In genomic region chr17:57233038-57233437, GRCm38 (mm10) we compare ENCODE assay signal across 13 mouse cellular contexts. TPM values are rescaled to one million over a fixed set of nuclear protein-coding genes. Genes with fewer than 3 reads are reported as not detected.
A peak's percentile ranks its signal among the peaks of the same experiment; 100 is the strongest.
DNase-seq lines count a peak whose midpoint lies in the region; ATAC-seq and TF ChIP-seq lines count a peak whose summit lies in the region.
"Had no signal": no experiment of that assay in that cellular context is flagged by ENCODE, and none has a peak within 500 bp of the region (broad histone marks: within the 10 kb centered on the region; RNA-seq: fewer than 3 reads in every experiment).

No protein-coding gene starts in this region.

- peaks cover 28% of the 10 kb centered on the region for H3K36me3 ChIP-seq in intestine, embryonic 15.5 days
- peaks cover 24% of the 10 kb centered on the region for H3K36me3 ChIP-seq in kidney, postnatal 0 days (ENCODE audit: insufficient read depth, low read length)
- H3K36me3 ChIP-seq in liver, embryonic 16.5 days (ENCODE audit: control insufficient read depth, insufficient read depth), result peaks cover 16% of the 10 kb centered on the region
- H3K36me3 ChIP-seq in hindbrain, postnatal 0 days (ENCODE audit: insufficient read depth, low read length), result peaks cover 14% of the 10 kb centered on the region; the same call in 1 of the 2 replicates

- TF ChIP-seq CTCF in kidney, postnatal 0 days (IDR thresholded peaks at IDR 0.05; ENCODE audit: low read depth), result no peak
- TF ChIP-seq CTCF in hindbrain, postnatal 0 days (IDR thresholded peaks at IDR 0.05; ENCODE audit: low read depth), result no peak

- H3K4me1 ChIP-seq in intestine, embryonic 15.5 days (replicated peaks), result peaks cover 21% of the 10 kb centered on the region; the same call in 1 of the 2 replicates
- H3K4me1 ChIP-seq in kidney, postnatal 0 days (replicated peaks; ENCODE audit: insufficient read depth, low read length), result 0 out of 2 replicates have a peak, but pooled peaks cover 3% of the 10 kb centered on the region
- peaks cover 20% of the 10 kb centered on the region for H3K4me1 ChIP-seq in liver, embryonic 16.5 days (ENCODE audit: control insufficient read depth, low read depth, low read length)
- H3K4me1 ChIP-seq in hindbrain, postnatal 0 days (ENCODE audit: insufficient read depth, low read length), result no peaks in the 10 kb centered on the region

- no peaks in the 10 kb centered on the region for H3K9me3 ChIP-seq in intestine, embryonic 15.5 days
- no peaks in the 10 kb centered on the region for H3K9me3 ChIP-seq in kidney, postnatal 0 days (replicated peaks; ENCODE audit: low read length)
- no peaks in the 10 kb centered on the region for H3K9me3 ChIP-seq in liver, embryonic 16.5 days (replicated peaks; ENCODE audit: control insufficient read depth, low read length)
- no peaks in the 10 kb centered on the region for H3K9me3 ChIP-seq in hindbrain, postnatal 0 days (ENCODE audit: low read length)

- peak overlapping the region; percentile 68 for H3K27ac ChIP-seq in intestine, embryonic 15.5 days
- peak overlapping the region; percentile 87 for H3K27ac ChIP-seq in kidney, postnatal 0 days
- H3K27ac ChIP-seq in liver, embryonic 16.5 days (ENCODE audit: low read length), result peak overlapping the region; percentile 66
- no peak overlapping the region for H3K27ac ChIP-seq in hindbrain, postnatal 0 days

- peak; percentile 80 for ATAC-seq in intestine, embryonic 15.5 days
- peak; percentile 93 for ATAC-seq in kidney, postnatal 0 days (replicated peaks; ENCODE audit: low FRiP score, low read depth)
- peak; percentile 77 for ATAC-seq in liver, embryonic 16.5 days (ENCODE audit: low read depth)
- ATAC-seq in hindbrain, postnatal 0 days, result no peak
- no peak for ATAC-seq in cerebellum, adult (ENCODE audit: insufficient number of reproducible peaks, low FRiP score, low TSS enrichment)

- 20% methylated on average over 7 of the region's 7 CpGs for WGBS in intestine, embryonic 15.5 days
- 29% methylated on average over 7 of the region's 7 CpGs for WGBS in kidney, postnatal 0 days
- 48% methylated on average over 7 of the region's 7 CpGs for WGBS in liver, embryonic 16.5 days (ENCODE audit: insufficient replicate concordance)
- 47% methylated on average over 7 of the region's 7 CpGs for WGBS in hindbrain, postnatal 0 days

- peak overlapping the region; percentile 26 for H3K4me3 ChIP-seq in intestine, embryonic 15.5 days (replicated peaks)
- H3K4me3 ChIP-seq in kidney, postnatal 0 days (replicated peaks; ENCODE audit: low read depth, low read length), result 0 out of 2 replicates have a peak overlapping the region, but pooled peaks have one; percentile 14
- H3K4me3 ChIP-seq in liver, embryonic 16.5 days (ENCODE audit: low read depth, low read length), result peak overlapping the region; percentile 53
- H3K4me3 ChIP-seq in hindbrain, postnatal 0 days (ENCODE audit: low read length), result no peak overlapping the region
- H3K4me3 ChIP-seq: myocyte had no signal

- H3K9ac ChIP-seq in intestine, embryonic 15.5 days, result no peak overlapping the region
- no peak overlapping the region for H3K9ac ChIP-seq in kidney, postnatal 0 days (ENCODE audit: low read depth, low read length)
- no peak overlapping the region for H3K9ac ChIP-seq in liver, embryonic 16.5 days (ENCODE audit: low read depth, low read length)
- H3K9ac ChIP-seq in hindbrain, postnatal 0 days (replicated peaks; ENCODE audit: low read length), result no peak overlapping the region

- DNase-seq in adrenal gland, postnatal 36 days, result peak; percentile 20 to 45
- DNase-seq in adrenal gland, postnatal 25 days, result no peak
- DNase-seq in kidney, postnatal 0 days (ENCODE audit: low spot score), result peak; percentile 43
- no peak for DNase-seq in hindbrain, postnatal 0 days (ENCODE audit: low spot score)
- DNase-seq in cerebellum, postnatal 4 days (ENCODE audit: low spot score in 2 of 2), result no peak
- DNase-seq: cerebellum, adult 9-10 months had no signal

- peak overlapping the region; percentile 49 for H3K4me2 ChIP-seq in intestine, embryonic 15.5 days (replicated peaks)
- 0 out of 2 replicates have a peak overlapping the region, but pooled peaks have one; percentile 35 for H3K4me2 ChIP-seq in kidney, postnatal 0 days (ENCODE audit: low read length)
- 0 out of 2 replicates have a peak overlapping the region, but pooled peaks have one; percentile 15 for H3K4me2 ChIP-seq in liver, embryonic 16.5 days (ENCODE audit: low read depth, low read length)
- H3K4me2 ChIP-seq in hindbrain, postnatal 0 days (ENCODE audit: low read depth, low read length), result no peak overlapping the region
- H3K4me2 ChIP-seq: heart, embryonic 11.5 days had no signal

- H3K27me3 ChIP-seq in intestine, embryonic 15.5 days (replicated peaks), result no peaks in the 10 kb centered on the region
- H3K27me3 ChIP-seq in kidney, postnatal 0 days (ENCODE audit: insufficient read depth, low read length), result no peaks in the 10 kb centered on the region
- H3K27me3 ChIP-seq in liver, embryonic 16.5 days (ENCODE audit: control insufficient read depth, insufficient read depth, low read depth, low read length), result no peaks in the 10 kb centered on the region
- no peaks in the 10 kb centered on the region for H3K27me3 ChIP-seq in hindbrain, postnatal 0 days (ENCODE audit: insufficient read depth, low read length)

RNA-seq across cellular contexts. Expression of gene C3, which starts 5.1 kb away (rescaled TPM):
- 100 to 1,000 TPM; 231 to 623 TPM for total RNA-seq in adrenal gland, postnatal 36 days (2021)
- 280 and 456 TPM in 2 replicates for total RNA-seq in adrenal gland, postnatal 25 days (2021)
- polyA plus RNA-seq in intestine, embryonic 15.5 days (2015; fragmentation: Nextera tagmentation; extraction: Ambion mirVana), result 4.3 and 7.7 TPM in 2 replicates
- 2.0 and 2.9 TPM in 2 replicates for polyA plus RNA-seq in kidney, postnatal 0 days (2015; fragmentation: Nextera tagmentation; extraction: Ambion mirVana)
- polyA plus RNA-seq in liver, embryonic 16.5 days (2015; fragmentation: Nextera tagmentation; extraction: Ambion mirVana), result 494 and 609 TPM in 2 replicates
- 0.78 and 0.86 TPM in 2 replicates for total RNA-seq in hindbrain, postnatal 0 days (2014; rRNA removed)
- polyA plus RNA-seq in hindbrain, postnatal 0 days (2015; fragmentation: Nextera tagmentation; extraction: Ambion mirVana), result 1.8 and 2.5 TPM in 2 replicates

RNA-seq across cellular contexts. Expression of gene Gpr108, which starts 15.2 kb away (rescaled TPM):
- total RNA-seq in adrenal gland, postnatal 36 days (2021), result 10 to 100 TPM; 78.7 to 94.2 TPM
- total RNA-seq in adrenal gland, postnatal 25 days (2021), result 81.0 and 96.4 TPM in 2 replicates
- 32.6 and 34.7 TPM in 2 replicates for polyA plus RNA-seq in intestine, embryonic 15.5 days (2015; fragmentation: Nextera tagmentation; extraction: Ambion mirVana)
- 37.6 and 40.4 TPM in 2 replicates for polyA plus RNA-seq in kidney, postnatal 0 days (2015; fragmentation: Nextera tagmentation; extraction: Ambion mirVana)
- 11.4 and 12.6 TPM in 2 replicates for polyA plus RNA-seq in liver, embryonic 16.5 days (2015; fragmentation: Nextera tagmentation; extraction: Ambion mirVana)
- total RNA-seq in hindbrain, postnatal 0 days (2014; rRNA removed), result 19.6 and 21.3 TPM in 2 replicates
- 23.6 and 24.1 TPM in 2 replicates for polyA plus RNA-seq in hindbrain, postnatal 0 days (2015; fragmentation: Nextera tagmentation; extraction: Ambion mirVana)

RNA-seq across cellular contexts. Expression of gene Trip10, which starts 16.2 kb away (rescaled TPM):
- total RNA-seq in adrenal gland, postnatal 36 days (2021), result 10 to 100 TPM; 50.1 to 52.0 TPM
- total RNA-seq in adrenal gland, postnatal 25 days (2021), result 51.9 and 64.8 TPM in 2 replicates
- 45.2 and 46.1 TPM in 2 replicates for polyA plus RNA-seq in intestine, embryonic 15.5 days (2015; fragmentation: Nextera tagmentation; extraction: Ambion mirVana)
- 40.8 and 43.6 TPM in 2 replicates for polyA plus RNA-seq in kidney, postnatal 0 days (2015; fragmentation: Nextera tagmentation; extraction: Ambion mirVana)
- polyA plus RNA-seq in liver, embryonic 16.5 days (2015; fragmentation: Nextera tagmentation; extraction: Ambion mirVana), result 10.4 TPM in 2 replicates
- 8.5 TPM in 2 replicates for total RNA-seq in hindbrain, postnatal 0 days (2014; rRNA removed)
- polyA plus RNA-seq in hindbrain, postnatal 0 days (2015; fragmentation: Nextera tagmentation; extraction: Ambion mirVana), result 7.6 and 7.8 TPM in 2 replicates

RNA-seq across cellular contexts. Expression of gene Tnfsf14, which starts 39.1 kb away (rescaled TPM):
- under 1 TPM; 0.17 to 0.20 TPM for total RNA-seq in adrenal gland, postnatal 36 days (2021)
- total RNA-seq in adrenal gland, postnatal 25 days (2021), result not detected in 2 replicates
- polyA plus RNA-seq in intestine, embryonic 15.5 days (2015; fragmentation: Nextera tagmentation; extraction: Ambion mirVana), result 0.23 and 0.29 TPM in 2 replicates
- polyA plus RNA-seq in kidney, postnatal 0 days (2015; fragmentation: Nextera tagmentation; extraction: Ambion mirVana), result 0.08 and 0.09 TPM in 2 replicates
- polyA plus RNA-seq in liver, embryonic 16.5 days (2015; fragmentation: Nextera tagmentation; extraction: Ambion mirVana), result 1.3 and 1.4 TPM in 2 replicates
- total RNA-seq in hindbrain, postnatal 0 days (2014; rRNA removed), result not detected in 2 replicates
- not detected in 2 replicates for polyA plus RNA-seq in hindbrain, postnatal 0 days (2015; fragmentation: Nextera tagmentation; extraction: Ambion mirVana)
- total RNA-seq: layer of hippocampus, postnatal 14 days; MEL had no signal
- polyA plus RNA-seq: myocyte had no signal

RNA-seq across cellular contexts. Expression of gene Vav1, which starts 45.9 kb away (rescaled TPM):
- total RNA-seq in adrenal gland, postnatal 36 days (2021), result 1 to 10 TPM; 2.2 to 2.9 TPM
- 1.1 and 1.7 TPM in 2 replicates for total RNA-seq in adrenal gland, postnatal 25 days (2021)
- 3.2 TPM in 2 replicates for polyA plus RNA-seq in intestine, embryonic 15.5 days (2015; fragmentation: Nextera tagmentation; extraction: Ambion mirVana)
- polyA plus RNA-seq in kidney, postnatal 0 days (2015; fragmentation: Nextera tagmentation; extraction: Ambion mirVana), result 0.87 and 1.1 TPM in 2 replicates
- polyA plus RNA-seq in liver, embryonic 16.5 days (2015; fragmentation: Nextera tagmentation; extraction: Ambion mirVana), result 13.7 and 14.4 TPM in 2 replicates
- total RNA-seq in hindbrain, postnatal 0 days (2014; rRNA removed), result 2.2 and 2.5 TPM in 2 replicates
- 1.9 and 2.5 TPM in 2 replicates for polyA plus RNA-seq in hindbrain, postnatal 0 days (2015; fragmentation: Nextera tagmentation; extraction: Ambion mirVana)
- polyA plus RNA-seq: myocyte had no signal

Comparison
In these comparisons a context has a peak if more than half of its experiments do, and no peak if none do; other contexts are left out.
1. DNase-seq: peak in adrenal gland, postnatal 36 days (2 of 2) and kidney, postnatal 0 days (single experiment); none in adrenal gland, postnatal 25 days (single experiment), hindbrain, postnatal 0 days (single experiment) and cerebellum, postnatal 4 days (0 of 2).
2. ATAC-seq: peak in intestine, embryonic 15.5 days (single experiment), kidney, postnatal 0 days (single experiment) and liver, embryonic 16.5 days (single experiment); none in hindbrain, postnatal 0 days (single experiment) and cerebellum, adult (single experiment).
3. RNA of gene C3, which starts 5.1 kb away (polyA plus RNA-seq): 494 to 609 TPM in liver, embryonic 16.5 days; 4.3 to 7.7 TPM in intestine, embryonic 15.5 days, 2.0 to 2.9 TPM in kidney, postnatal 0 days and 1.8 to 2.5 TPM in hindbrain, postnatal 0 days; every median in the first group is over 10 times any median in the second.